Mouse (Mus musculus): Measurements from ENCODE around the gene Pou1f1. TPM values are rescaled to one million over a fixed set of nuclear protein-coding genes. Genes with fewer than 3 reads are reported as not detected.
A peak's percentile ranks its signal among the peaks of the same experiment; 100 is the strongest.

Pou1f1 gene
- polyA plus RNA-seq, 1 experiment = not detected

GRCm38 (mm10) chr16:65560996-65561962 lies 41.0 kb downstream of the Pou1f1 start:
- H3K36me3 ChIP-seq (ENCODE audit: control insufficient read depth, insufficient read depth) = no peaks in the 10 kb centered on the region
- H3K4me3 ChIP-seq = peak overlapping the region; percentile 72
- peaks cover 46% of the 10 kb centered on the region for H3K79me2 ChIP-seq (ENCODE audit: control insufficient read depth, insufficient read depth)
- TF ChIP-seq MYOD1 (IDR thresholded peaks at IDR 0.05; ENCODE audit: control insufficient read depth in 1 of 3, insufficient read length in 2 of 3, low read depth in 2 of 3) (no peak), TCF12 (IDR thresholded peaks at IDR 0.05; ENCODE audit: insufficient read depth, poor library complexity, severe bottlenecking) (no peak), POLR2A (IDR thresholded peaks at IDR 0.05; ENCODE audit: insufficient read length, low read depth) (no peak), CEBPB (IDR thresholded peaks at IDR 0.05; ENCODE audit: insufficient read depth, poor library complexity, severe bottlenecking) (no peak)
- H3K27me3 ChIP-seq (ENCODE audit: control insufficient read depth, insufficient read depth, insufficient read length) = no peaks in the 10 kb centered on the region
- peak overlapping the region; percentile 76 for H3K4me2 ChIP-seq (ENCODE audit: low read depth)
- H3ac ChIP-seq (ENCODE audit: control insufficient read depth, insufficient read length) = peak overlapping the region; percentile 15

GRCm38 (mm10) chr16:65561963-65562863 lies 41.9 kb downstream of the Pou1f1 start, which contains the start of gene Chmp2b:
Chmp2b (minus strand) TSS chr16:65562726.
- Histone ChIP-seq H3K79me2 (ENCODE audit: control insufficient read depth, insufficient read depth) (peaks cover 45% of the 10 kb centered on the region), H3K4me2 (ENCODE audit: low read depth) (peak within 1 kb of the TSS; percentile 76), H3K4me3 (peak within 1 kb of the TSS; percentile 72), H3K36me3 (ENCODE audit: control insufficient read depth, insufficient read depth) (no peaks in the 10 kb centered on the region), H3K27me3 (ENCODE audit: control insufficient read depth, insufficient read depth, insufficient read length) (no peaks in the 10 kb centered on the region), H3ac (ENCODE audit: control insufficient read depth, insufficient read length) (peak within 1 kb of the TSS; percentile 15)
- no peak for TF ChIP-seq USF1 (IDR thresholded peaks at IDR 0.05; ENCODE audit: low read depth)
- no peak for TF ChIP-seq E2F4 (IDR thresholded peaks at IDR 0.05; ENCODE audit: insufficient read depth)
- no peak for TF ChIP-seq TCF3 (IDR thresholded peaks at IDR 0.05; ENCODE audit: insufficient read length, low read depth)
- TF ChIP-seq SRF (IDR thresholded peaks at IDR 0.05; ENCODE audit: control insufficient read depth, insufficient read length, low read depth) = no peak
- peak; percentile 59 for TF ChIP-seq POLR2A (IDR thresholded peaks at IDR 0.05; ENCODE audit: insufficient read length, low read depth)
- TF ChIP-seq CEBPB (IDR thresholded peaks at IDR 0.05; ENCODE audit: insufficient read depth, poor library complexity, severe bottlenecking) = no peak

- H3K79me2 ChIP-seq (ENCODE audit: control insufficient read depth, insufficient read depth) = peaks cover 41% of the 10 kb centered on the region
- peak; percentile 39 for TF ChIP-seq POLR2A (IDR thresholded peaks at IDR 0.05; ENCODE audit: insufficient read length, low read depth)
- TF ChIP-seq MAX (IDR thresholded peaks at IDR 0.05; ENCODE audit: low read depth) = no peak
- peak overlapping the region; percentile 72 for H3K4me3 ChIP-seq
- H3K36me3 ChIP-seq (ENCODE audit: control insufficient read depth, insufficient read depth) = no peaks in the 10 kb centered on the region
- H3K27me3 ChIP-seq (ENCODE audit: control insufficient read depth, insufficient read depth, insufficient read length) = no peaks in the 10 kb centered on the region
- peak overlapping the region; percentile 15 for H3ac ChIP-seq (ENCODE audit: control insufficient read depth, insufficient read length)
- H3K4me2 ChIP-seq (ENCODE audit: low read depth) = peak overlapping the region; percentile 76
These were observed 42.5 kb downstream of the Pou1f1 start for GRCm38 (mm10) chr16:65562864-65563206.

- Histone ChIP-seq H3K79me2 (ENCODE audit: control insufficient read depth, insufficient read depth) (peaks cover 28% of the 10 kb centered on the region), H3K4me3 (no peak overlapping the region), H3ac (ENCODE audit: control insufficient read depth, insufficient read length) (no peak overlapping the region), H3K4me2 (ENCODE audit: low read depth) (no peak overlapping the region), H3K36me3 (ENCODE audit: control insufficient read depth, insufficient read depth) (no peaks in the 10 kb centered on the region), H3K27me3 (ENCODE audit: control insufficient read depth, insufficient read depth, insufficient read length) (no peaks in the 10 kb centered on the region)
- no peak for TF ChIP-seq SRF (IDR thresholded peaks at IDR 0.05; ENCODE audit: control insufficient read depth, insufficient read length, low read depth)
- TF ChIP-seq MAX (IDR thresholded peaks at IDR 0.05; ENCODE audit: low read depth) = no peak
- no peak for TF ChIP-seq MYOD1 (IDR thresholded peaks at IDR 0.05; ENCODE audit: control insufficient read depth in 1 of 3, insufficient read length in 2 of 3, low read depth in 2 of 3)
- TF ChIP-seq CEBPB (IDR thresholded peaks at IDR 0.05; ENCODE audit: insufficient read depth, poor library complexity, severe bottlenecking) = no peak
- TF ChIP-seq TCF12 (IDR thresholded peaks at IDR 0.05; ENCODE audit: insufficient read depth, poor library complexity, severe bottlenecking) = no peak
- TF ChIP-seq E2F4 (IDR thresholded peaks at IDR 0.05; ENCODE audit: insufficient read depth) = no peak
- no peak for TF ChIP-seq POLR2A (IDR thresholded peaks at IDR 0.05; ENCODE audit: insufficient read length, low read depth)
- no peak for TF ChIP-seq USF1 (IDR thresholded peaks at IDR 0.05; ENCODE audit: low read depth)
- no peak for TF ChIP-seq POLR2AphosphoS2 (IDR thresholded peaks at IDR 0.05; ENCODE audit: insufficient read length, low read depth)
- TF ChIP-seq REST (IDR thresholded peaks at IDR 0.05; ENCODE audit: insufficient read depth, insufficient read length) = no peak
- no peak for TF ChIP-seq MYOG (IDR thresholded peaks at IDR 0.05; ENCODE audit: control insufficient read depth in 1 of 3, insufficient read depth in 1 of 3, insufficient read length in 2 of 3, low read depth in 2 of 3)
- TF ChIP-seq TCF3 (IDR thresholded peaks at IDR 0.05; ENCODE audit: insufficient read length, low read depth) = no peak
These were observed 44.0 kb downstream of the Pou1f1 start for GRCm38 (mm10) chr16:65564306-65564705.

DNA sequence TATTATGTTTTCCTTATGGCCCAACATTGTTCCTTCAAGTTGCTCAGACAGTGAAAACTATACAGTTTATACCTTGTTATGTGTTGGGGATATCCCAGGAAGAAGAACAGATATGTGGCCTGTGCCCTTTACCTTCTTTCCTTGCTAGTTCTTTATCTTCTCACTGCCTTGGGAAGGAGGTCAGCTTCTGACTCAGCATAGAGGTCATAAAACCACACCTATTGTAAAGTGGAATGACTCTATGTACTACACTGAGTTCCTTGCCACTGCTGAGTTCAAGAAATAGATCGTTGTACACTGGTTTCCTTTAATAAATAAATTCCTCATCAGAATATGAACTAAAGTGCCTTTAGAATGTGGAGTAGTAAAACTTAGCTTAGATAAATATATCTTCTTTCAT lies 44.6 kb downstream of the Pou1f1 start:
- Histone ChIP-seq H3ac (ENCODE audit: control insufficient read depth, insufficient read length) (no peak overlapping the region), H3K4me2 (ENCODE audit: low read depth) (no peak overlapping the region), H3K4me3 (no peak overlapping the region), H3K36me3 (ENCODE audit: control insufficient read depth, insufficient read depth) (no peaks in the 10 kb centered on the region), H3K79me2 (ENCODE audit: control insufficient read depth, insufficient read depth) (peaks cover 21% of the 10 kb centered on the region), H3K27me3 (ENCODE audit: control insufficient read depth, insufficient read depth, insufficient read length) (no peaks in the 10 kb centered on the region)
- TF ChIP-seq USF1 (IDR thresholded peaks at IDR 0.05; ENCODE audit: low read depth) (no peak), CEBPB (IDR thresholded peaks at IDR 0.05; ENCODE audit: insufficient read depth, poor library complexity, severe bottlenecking) (no peak), MYOD1 (IDR thresholded peaks at IDR 0.05; ENCODE audit: control insufficient read depth in 1 of 3, insufficient read length in 2 of 3, low read depth in 2 of 3) (no peak), TCF12 (IDR thresholded peaks at IDR 0.05; ENCODE audit: insufficient read depth, poor library complexity, severe bottlenecking) (no peak), MYOG (IDR thresholded peaks at IDR 0.05; ENCODE audit: control insufficient read depth in 1 of 3, insufficient read depth in 1 of 3, insufficient read length in 2 of 3, low read depth in 2 of 3) (no peak), TCF3 (IDR thresholded peaks at IDR 0.05; ENCODE audit: insufficient read length, low read depth) (no peak), POLR2AphosphoS2 (IDR thresholded peaks at IDR 0.05; ENCODE audit: insufficient read length, low read depth) (no peak), SRF (IDR thresholded peaks at IDR 0.05; ENCODE audit: control insufficient read depth, insufficient read length, low read depth) (no peak)
